Mouse (Mus musculus) bone marrow macrophage, adult 2 months (primary cell): ENCODE measurements around the gene Kif3c.

Experiments
- CTCF ChIP-seq: IDR thresholded peaks from 2 replicates; pipeline ENCODE4 v1.5.1; 2012; ENCODE audit warnings: low read depth, mild to moderate bottlenecking, low read length, moderate library complexity
- POLR2A ChIP-seq: IDR thresholded peaks from 2 replicates; pipeline ENCODE4 v1.6.1; 2012; ENCODE audit warnings: mild to moderate bottlenecking, low read depth, low read length, borderline replicate concordance

DNA sequence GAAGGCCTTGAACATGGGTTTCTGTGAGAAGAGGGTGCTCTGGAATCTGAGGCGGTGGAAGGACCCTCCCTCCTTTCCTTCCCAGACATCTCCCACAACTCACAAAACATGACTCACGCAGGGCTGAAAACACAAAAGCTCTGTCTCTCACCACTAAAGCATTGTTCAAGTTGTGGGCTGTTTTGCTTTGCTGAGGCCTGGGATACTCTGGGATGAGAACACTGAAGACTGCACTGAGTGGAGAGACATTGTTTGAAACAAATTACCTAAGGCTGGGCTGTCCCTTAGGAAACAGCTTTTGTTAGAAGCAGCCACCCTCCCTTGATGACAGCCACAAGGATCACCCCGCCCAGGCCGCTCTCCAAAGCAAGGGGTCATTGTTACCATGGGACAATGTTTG, 28.2 kb downstream of the Kif3c start:
- TF ChIP-seq POLR2A (no peak), CTCF (no peak)
